17 mouse cellular contexts compared by ENCODE assay signal in the genomic region with DNA sequence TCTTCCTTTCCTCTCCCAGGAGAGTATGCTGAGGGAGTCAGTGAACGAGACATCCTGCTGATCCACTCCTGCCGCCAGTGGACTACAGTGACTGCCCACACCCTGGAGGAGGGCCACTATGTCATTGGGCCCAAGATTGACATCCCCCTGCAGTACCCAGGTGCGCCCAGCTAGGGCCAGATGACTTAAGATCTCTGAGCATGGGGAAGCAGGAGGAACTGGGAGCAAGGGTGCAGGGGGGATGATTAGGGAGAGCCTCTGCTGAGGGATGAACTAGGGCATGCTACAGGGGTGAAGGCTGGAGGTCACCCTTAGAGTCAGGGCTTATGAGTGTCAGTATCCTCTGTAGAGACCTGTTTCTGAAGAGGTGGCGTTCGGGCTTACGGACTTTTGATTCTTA. TPM values are rescaled to one million over a fixed set of nuclear protein-coding genes. Genes with fewer than 3 reads are reported as not detected.
A peak's percentile ranks its signal among the peaks of the same experiment; 100 is the strongest.
DNase-seq lines count a peak whose midpoint lies in the region; ATAC-seq lines count a peak whose summit lies in the region.
"Had no signal": no experiment of that assay in that cellular context is flagged by ENCODE, and none has a peak within 500 bp of the region (broad histone marks: within the 10 kb centered on the region; RNA-seq: fewer than 3 reads in every experiment).

No protein-coding gene starts in this region.

- WGBS in embryonic facial prominence, embryonic 10.5 days, result 57% methylated on average over 6 of the region's 6 CpGs
- 58% methylated on average over 6 of the region's 6 CpGs for WGBS in hindbrain, embryonic 11.5 days
- 56% methylated on average over 6 of the region's 6 CpGs for WGBS in midbrain, embryonic 14.5 days
- WGBS in kidney, embryonic 16.5 days, result 65% methylated on average over 6 of the region's 6 CpGs

- H3K4me3 ChIP-seq in embryonic facial prominence, embryonic 10.5 days, result peak overlapping the region; percentile 67; the same call in 1 of the 2 replicates
- no peak overlapping the region for H3K4me3 ChIP-seq in hindbrain, embryonic 11.5 days (ENCODE audit: low read depth, low read length)
- no peak overlapping the region for H3K4me3 ChIP-seq in midbrain, embryonic 14.5 days (replicated peaks; ENCODE audit: low read depth, low read length)
- H3K4me3 ChIP-seq in kidney, embryonic 16.5 days (ENCODE audit: low read length), result no peak overlapping the region
- H3K4me3 ChIP-seq: kidney, embryonic 15.5 days; liver, embryonic 13.5 days had no signal

- H3K9ac ChIP-seq in hindbrain, embryonic 11.5 days (ENCODE audit: low read depth, low read length), result no peak overlapping the region
- H3K9ac ChIP-seq in midbrain, embryonic 14.5 days (replicated peaks; ENCODE audit: low read length), result no peak overlapping the region
- H3K9ac ChIP-seq in kidney, embryonic 16.5 days (replicated peaks; ENCODE audit: low read length), result no peak overlapping the region
- H3K9ac ChIP-seq: kidney, embryonic 15.5 days; liver, embryonic 13.5 days had no signal

- intact Hi-C loops in left cerebral cortex, postnatal 36 days (cut with DNase I), result no loop called here

- H3K9me3 ChIP-seq in embryonic facial prominence, embryonic 10.5 days, result no peaks in the 10 kb centered on the region
- H3K9me3 ChIP-seq in hindbrain, embryonic 11.5 days (ENCODE audit: control insufficient read depth, low read length), result no peaks in the 10 kb centered on the region
- no peaks in the 10 kb centered on the region for H3K9me3 ChIP-seq in midbrain, embryonic 14.5 days (ENCODE audit: control insufficient read depth, low read length)
- no peaks in the 10 kb centered on the region for H3K9me3 ChIP-seq in kidney, embryonic 16.5 days (ENCODE audit: low read length)
- H3K9me3 ChIP-seq: kidney, embryonic 15.5 days; liver, embryonic 13.5 days had no signal

- no peak overlapping the region for H3K27ac ChIP-seq in embryonic facial prominence, embryonic 10.5 days (replicated peaks)
- peak overlapping the region; percentile 87 for H3K27ac ChIP-seq in hindbrain, embryonic 11.5 days (ENCODE audit: low read depth, low read length)
- H3K27ac ChIP-seq in midbrain, embryonic 14.5 days (replicated peaks; ENCODE audit: low read depth, low read length), result peak overlapping the region; percentile 83; the same call in 1 of the 2 replicates
- H3K27ac ChIP-seq in kidney, embryonic 16.5 days (ENCODE audit: low read length), result no peak overlapping the region
- H3K27ac ChIP-seq: kidney, embryonic 15.5 days; liver, embryonic 13.5 days had no signal

- H3K4me1 ChIP-seq in embryonic facial prominence, embryonic 10.5 days, result peaks cover 64% of the 10 kb centered on the region
- peaks cover 35% of the 10 kb centered on the region for H3K4me1 ChIP-seq in hindbrain, embryonic 11.5 days (replicated peaks; ENCODE audit: control insufficient read depth, insufficient read depth, low read length)
- peaks cover 46% of the 10 kb centered on the region for H3K4me1 ChIP-seq in midbrain, embryonic 14.5 days (ENCODE audit: control insufficient read depth, insufficient read depth, low read length)
- H3K4me1 ChIP-seq in kidney, embryonic 16.5 days (ENCODE audit: insufficient read depth, low read length), result peaks cover 50% of the 10 kb centered on the region

- peak; percentile 82 for DNase-seq in heart, adult 11 months
- no peak for DNase-seq in heart, adult 18-20 months
- DNase-seq in embryonic facial prominence, embryonic 10.5 days (ENCODE audit: low spot score), result no peak
- no peak for DNase-seq in hindbrain, embryonic 11.5 days (ENCODE audit: low spot score)
- no peak for DNase-seq in midbrain, embryonic 14.5 days
- DNase-seq in thymus, postnatal 36 days, result no peak
- no peak for DNase-seq in left cerebral cortex, postnatal 36 days (ENCODE audit: low spot score in 2 of 2)
- DNase-seq: cerebellum, adult 18-20 months; heart, postnatal 4 days; liver, embryonic 13.5 days; lung, postnatal 14 days; right cerebral cortex, postnatal 4 days had no signal

- peaks cover 99% of the 10 kb centered on the region for H3K27me3 ChIP-seq in embryonic facial prominence, embryonic 10.5 days (replicated peaks; ENCODE audit: low read depth, poor library complexity, severe bottlenecking)
- H3K27me3 ChIP-seq in hindbrain, embryonic 11.5 days (ENCODE audit: control insufficient read depth, insufficient read depth, low read length), result peaks cover 11% of the 10 kb centered on the region
- peaks cover 7% of the 10 kb centered on the region; the same call in 1 of the 2 replicates for H3K27me3 ChIP-seq in midbrain, embryonic 14.5 days (ENCODE audit: control insufficient read depth, insufficient read depth, low read length)
- H3K27me3 ChIP-seq in kidney, embryonic 16.5 days (ENCODE audit: insufficient read depth, low read length), result peaks cover 48% of the 10 kb centered on the region

- ATAC-seq in hindbrain, embryonic 11.5 days (ENCODE audit: low FRiP score), result no peak
- no peak for ATAC-seq in midbrain, embryonic 14.5 days (ENCODE audit: low FRiP score, low TSS enrichment)
- no peak for ATAC-seq in kidney, embryonic 16.5 days (ENCODE audit: low FRiP score, low TSS enrichment)

- H3K36me3 ChIP-seq in embryonic facial prominence, embryonic 10.5 days (replicated peaks), result no peaks in the 10 kb centered on the region
- H3K36me3 ChIP-seq in hindbrain, embryonic 11.5 days (ENCODE audit: control insufficient read depth, insufficient read depth, low read length), result no peaks in the 10 kb centered on the region
- 0 out of 2 replicates have a peak, but pooled peaks cover 2% of the 10 kb centered on the region for H3K36me3 ChIP-seq in midbrain, embryonic 14.5 days (ENCODE audit: control insufficient read depth, insufficient read depth, low read length)
- H3K36me3 ChIP-seq in kidney, embryonic 16.5 days (ENCODE audit: insufficient read depth, low read length), result no peaks in the 10 kb centered on the region
- H3K36me3 ChIP-seq: kidney, embryonic 15.5 days; liver, embryonic 13.5 days had no signal

- H3K4me2 ChIP-seq in hindbrain, embryonic 11.5 days (replicated peaks; ENCODE audit: low read depth, low read length), result peak overlapping the region; percentile 12; the same call in 1 of the 2 replicates
- H3K4me2 ChIP-seq in midbrain, embryonic 14.5 days (ENCODE audit: low read length), result peak overlapping the region; percentile 96
- no peak overlapping the region for H3K4me2 ChIP-seq in kidney, embryonic 16.5 days (replicated peaks; ENCODE audit: low read depth, low read length)
- H3K4me2 ChIP-seq: heart, embryonic 11.5 days; liver, embryonic 13.5 days had no signal

RNA-seq across cellular contexts. Expression of gene 3110082J24Rik, which starts 2.3 kb away (rescaled TPM):
- total RNA-seq in heart, adult 18-20 months (2021), result not detected
- polyA plus RNA-seq in embryonic facial prominence, embryonic 10.5 days (2016; fragmentation: Nextera tagmentation; extraction: Ambion mirVana), result 0.54 and 0.65 TPM in 2 replicates
- polyA plus RNA-seq in hindbrain, embryonic 11.5 days (2014; fragmentation: Nextera tagmentation; extraction: Ambion mirVana), result 6.3 and 6.5 TPM in 2 replicates
- 6.0 and 6.5 TPM in 2 replicates for polyA plus RNA-seq in midbrain, embryonic 14.5 days (2014; fragmentation: Nextera tagmentation; extraction: Ambion mirVana)
- not detected in 2 replicates for polyA plus RNA-seq in kidney, embryonic 16.5 days (2015; fragmentation: Nextera tagmentation; extraction: Ambion mirVana)
- total RNA-seq in left cerebral cortex, postnatal 36 days (2021), result 1 to 10 TPM; 3.1 to 3.3 TPM
- total RNA-seq: gastrocnemius, adult 8-10 months; heart, postnatal 4 days had no signal
- polyA plus RNA-seq: heart, embryonic 11.5 days; kidney, embryonic 15.5 days; liver, embryonic 13.5 days; thymus, postnatal 0 days had no signal

RNA-seq across cellular contexts. Expression of gene Garem2, which starts 3.3 kb away (rescaled TPM):
- total RNA-seq in heart, adult 18-20 months (2021), result under 1 TPM in 1 of 2 experiments, not detected in 1; 0.10 TPM
- polyA plus RNA-seq in embryonic facial prominence, embryonic 10.5 days (2016; fragmentation: Nextera tagmentation; extraction: Ambion mirVana), result 1.7 and 2.1 TPM in 2 replicates
- polyA plus RNA-seq in hindbrain, embryonic 11.5 days (2014; fragmentation: Nextera tagmentation; extraction: Ambion mirVana), result 18.2 and 20.3 TPM in 2 replicates
- polyA plus RNA-seq in midbrain, embryonic 14.5 days (2014; fragmentation: Nextera tagmentation; extraction: Ambion mirVana), result 14.3 and 17.2 TPM in 2 replicates
- polyA plus RNA-seq in kidney, embryonic 16.5 days (2015; fragmentation: Nextera tagmentation; extraction: Ambion mirVana), result 0.52 and 0.75 TPM in 2 replicates
- 10 to 100 TPM; 12.0 to 13.0 TPM for total RNA-seq in left cerebral cortex, postnatal 36 days (2021)
- total RNA-seq: gastrocnemius, adult 8-10 months had no signal

RNA-seq across cellular contexts. Expression of gene Tyms, which starts 34.8 kb away (rescaled TPM):
- total RNA-seq in heart, adult 18-20 months (2021), result 1 to 10 TPM; 3.0 to 3.1 TPM
- polyA plus RNA-seq in embryonic facial prominence, embryonic 10.5 days (2016; fragmentation: Nextera tagmentation; extraction: Ambion mirVana), result 379 and 382 TPM in 2 replicates
- 229 and 235 TPM in 2 replicates for polyA plus RNA-seq in hindbrain, embryonic 11.5 days (2014; fragmentation: Nextera tagmentation; extraction: Ambion mirVana)
- polyA plus RNA-seq in midbrain, embryonic 14.5 days (2014; fragmentation: Nextera tagmentation; extraction: Ambion mirVana), result 45.2 and 63.6 TPM in 2 replicates
- polyA plus RNA-seq in kidney, embryonic 16.5 days (2015; fragmentation: Nextera tagmentation; extraction: Ambion mirVana), result 282 and 287 TPM in 2 replicates
- total RNA-seq in left cerebral cortex, postnatal 36 days (2021), result 1 to 10 TPM; 4.3 to 5.2 TPM

RNA-seq across cellular contexts. Expression of gene Hadha, which starts 46.7 kb away (rescaled TPM):
- total RNA-seq in heart, adult 18-20 months (2021), result 1,000 to 10,000 TPM; 1,388 to 1,426 TPM
- polyA plus RNA-seq in embryonic facial prominence, embryonic 10.5 days (2016; fragmentation: Nextera tagmentation; extraction: Ambion mirVana), result 102 and 114 TPM in 2 replicates
- 59.4 and 81.2 TPM in 2 replicates for polyA plus RNA-seq in hindbrain, embryonic 11.5 days (2014; fragmentation: Nextera tagmentation; extraction: Ambion mirVana)
- polyA plus RNA-seq in midbrain, embryonic 14.5 days (2014; fragmentation: Nextera tagmentation; extraction: Ambion mirVana), result 50.4 and 61.7 TPM in 2 replicates
- 170 and 179 TPM in 2 replicates for polyA plus RNA-seq in kidney, embryonic 16.5 days (2015; fragmentation: Nextera tagmentation; extraction: Ambion mirVana)
- 10 to 100 TPM; 63.4 to 66.5 TPM for total RNA-seq in left cerebral cortex, postnatal 36 days (2021)

RNA-seq across cellular contexts. Expression of gene Hadhb, which starts 46.8 kb away (rescaled TPM):
- total RNA-seq in heart, adult 18-20 months (2021), result 1,000 to 10,000 TPM; 2,535 to 2,720 TPM
- polyA plus RNA-seq in embryonic facial prominence, embryonic 10.5 days (2016; fragmentation: Nextera tagmentation; extraction: Ambion mirVana), result 107 and 109 TPM in 2 replicates
- polyA plus RNA-seq in hindbrain, embryonic 11.5 days (2014; fragmentation: Nextera tagmentation; extraction: Ambion mirVana), result 99.9 and 106 TPM in 2 replicates
- 46.2 and 57.0 TPM in 2 replicates for polyA plus RNA-seq in midbrain, embryonic 14.5 days (2014; fragmentation: Nextera tagmentation; extraction: Ambion mirVana)
- polyA plus RNA-seq in kidney, embryonic 16.5 days (2015; fragmentation: Nextera tagmentation; extraction: Ambion mirVana), result 169 and 194 TPM in 2 replicates
- 10 to 100 TPM; 80.3 to 81.5 TPM for total RNA-seq in left cerebral cortex, postnatal 36 days (2021)

Comparison
In these comparisons a context has a peak if more than half of its experiments do, and no peak if none do; other contexts are left out.
1. H3K27ac ChIP-seq: peak in hindbrain, embryonic 11.5 days (single experiment) and midbrain, embryonic 14.5 days (single experiment); none in embryonic facial prominence, embryonic 10.5 days (single experiment) and kidney, embryonic 16.5 days (single experiment).